Mouse (Mus musculus) MEL (cell line): ENCODE data around the gene Ganab. TPM values are rescaled to one million over a fixed set of nuclear protein-coding genes. Genes with fewer than 3 reads are reported as not detected.

Experiments
- DNase-seq: peaks from one replicate; pipeline ENCODE4 v3.0.0; 2011; ENCODE audit warnings: low read depth, low spot score
- H3K27ac ChIP-seq: 2 replicates; pipeline ENCODE4 v1.5.1; 2012; ENCODE audit warnings: low read depth, mild to moderate bottlenecking, control low read depth, low read length, moderate library complexity; ENCODE audit not compliant: control insufficient read depth
- H3K27me3 ChIP-seq, 2 experiments: fragments of 150-350 bp in 1 of 2; sonication (generic) in 1 of 2; 2 replicates each; pipeline ENCODE4 v1.6.1; 2012; ENCODE audit warnings: low read length in 2 of 2, mild to moderate bottlenecking in 2 of 2, improper control_type of control experiment in 1 of 2, moderate library complexity in 1 of 2; ENCODE audit not compliant: insufficient read depth in 2 of 2, control insufficient read depth in 1 of 2
- H3K36me3 ChIP-seq, 2 experiments: 2 replicates each; pipeline ENCODE4 v1.6.1; 2012 to 2014; ENCODE audit warnings: low read length in 2 of 2, improper control_type of control experiment in 1 of 2, inconsistent platforms in 1 of 2, mild to moderate bottlenecking in 1 of 2; ENCODE audit not compliant: insufficient read depth in 2 of 2, control insufficient read depth in 1 of 2
- H3K4me1 ChIP-seq, 2 experiments: fragments of 150-350 bp in 1 of 2; sonication (generic) in 1 of 2; 2 replicates each; pipeline ENCODE4 v1.6.1; 2012; ENCODE audit warnings: low read length in 2 of 2, improper control_type of control experiment in 1 of 2, mild to moderate bottlenecking in 1 of 2; ENCODE audit not compliant: insufficient read depth in 2 of 2, control insufficient read depth in 1 of 2
- H3K4me3 ChIP-seq, 2 experiments: fragments of 150-350 bp in 1 of 2; sonication (generic) in 1 of 2; 2 replicates each; pipeline ENCODE4 v1.5.1; 2012; ENCODE audit warnings: low read depth in 2 of 2, low read length in 2 of 2, mild to moderate bottlenecking in 2 of 2, moderate library complexity in 2 of 2, control low read depth in 1 of 2, improper control_type of control experiment in 1 of 2; ENCODE audit not compliant: control insufficient read depth in 1 of 2, insufficient read depth in 1 of 2
- H3K79me2 ChIP-seq: 2 replicates; pipeline ENCODE4 v1.6.1; 2012; ENCODE audit warnings: mild to moderate bottlenecking, low read length, moderate library complexity; ENCODE audit not compliant: control insufficient read depth, poor library complexity, insufficient read depth
- H3K9ac ChIP-seq: 2 replicates; pipeline ENCODE4 v1.6.1; 2012; ENCODE audit warnings: low read depth, mild to moderate bottlenecking, control low read depth, low read length, moderate library complexity; ENCODE audit not compliant: control insufficient read depth, poor library complexity, severe bottlenecking
- H3K9me3 ChIP-seq: fragments of 150-350 bp; sonication (generic); replicated peaks from 2 replicates; pipeline ENCODE4 v1.6.1; 2012; ENCODE audit warnings: mild to moderate bottlenecking, low read length, improper control_type of control experiment, moderate library complexity; ENCODE audit not compliant: insufficient read depth
- CHD1 ChIP-seq: IDR thresholded peaks from 2 replicates; pipeline ENCODE4 v1.6.1; 2012; ENCODE audit warnings: low read depth, mild to moderate bottlenecking, inconsistent platforms, low read length, improper control_type of control experiment
- CTCF ChIP-seq, 3 experiments: IDR thresholded peaks in 2 of 3; conservative IDR thresholded peaks in 1 of 3; 2 replicates each; pipeline ENCODE4 v1.5.1; 2011 to 2012; ENCODE audit warnings: low read length in 3 of 3, low read depth in 2 of 3, mild to moderate bottlenecking in 2 of 3, improper control_type of control experiment in 1 of 3, inconsistent platforms in 1 of 3, mixed read lengths in 1 of 3, moderate library complexity in 1 of 3; ENCODE audit not compliant: control insufficient read depth in 1 of 3, insufficient read depth in 1 of 3, poor library complexity in 1 of 3, severe bottlenecking in 1 of 3
- E2F4 ChIP-seq: IDR thresholded peaks from 2 replicates; pipeline ENCODE4 v1.6.1; 2011; ENCODE audit warnings: low read depth, low read length, improper control_type of control experiment, borderline replicate concordance
- ELF1 ChIP-seq: IDR thresholded peaks from 2 replicates; pipeline ENCODE4 v1.6.1; 2014; ENCODE audit warnings: low read depth, mild to moderate bottlenecking, inconsistent platforms, low read length, improper control_type of control experiment, moderate library complexity
- JUND ChIP-seq: IDR thresholded peaks from 2 replicates; pipeline ENCODE4 v1.6.1; 2011; ENCODE audit warnings: low read depth, mild to moderate bottlenecking, improper control_type of control experiment, low read length
- KAT2A ChIP-seq: conservative IDR thresholded peaks from 2 replicates; pipeline ENCODE4 v1.6.1; 2012; ENCODE audit warnings: low read depth, low read length, improper control_type of control experiment, inconsistent platforms
- MAFK ChIP-seq: IDR thresholded peaks from 2 replicates; pipeline ENCODE4 v1.6.1; 2011; ENCODE audit warnings: low read depth, mild to moderate bottlenecking, low read length, improper control_type of control experiment, borderline replicate concordance
- MAZ ChIP-seq: IDR thresholded peaks from 2 replicates; pipeline ENCODE4 v1.6.1; 2012; ENCODE audit warnings: low read depth, mild to moderate bottlenecking, inconsistent platforms, low read length, improper control_type of control experiment
- MXI1 ChIP-seq: IDR thresholded peaks from 2 replicates; pipeline ENCODE4 v1.6.1; 2011; ENCODE audit warnings: mild to moderate bottlenecking, low read depth, low read length, improper control_type of control experiment
- MYB ChIP-seq: IDR thresholded peaks from 2 replicates; pipeline ENCODE4 v1.6.1; 2011; ENCODE audit warnings: mild to moderate bottlenecking, low read depth, low read length, improper control_type of control experiment
- MYC ChIP-seq: IDR thresholded peaks from 2 replicates; pipeline ENCODE4 v1.6.1; 2011; ENCODE audit warnings: low read depth, mild to moderate bottlenecking, low read length, improper control_type of control experiment, moderate library complexity
- RCOR1 ChIP-seq: IDR thresholded peaks from 2 replicates; pipeline ENCODE4 v1.6.1; 2012; ENCODE audit warnings: low read depth, mild to moderate bottlenecking, inconsistent platforms, low read length, improper control_type of control experiment
- TAL1 ChIP-seq: IDR thresholded peaks from 2 replicates; pipeline ENCODE4 v1.6.1; 2012; ENCODE audit warnings: mild to moderate bottlenecking, inconsistent platforms, low read length, moderate library complexity, mixed read lengths
- USF1 ChIP-seq: IDR thresholded peaks from 2 replicates; pipeline ENCODE4 v1.6.1; 2014; ENCODE audit warnings: low read depth, mild to moderate bottlenecking, inconsistent platforms, low read length, improper control_type of control experiment, moderate library complexity
- USF2 ChIP-seq, 2 experiments: IDR thresholded peaks; 2 replicates each; pipeline ENCODE4 v1.6.1; 2011 to 2012; ENCODE audit warnings: improper control_type of control experiment in 2 of 2, low read length in 2 of 2, borderline replicate concordance in 1 of 2, inconsistent platforms in 1 of 2, low read depth in 1 of 2, mild to moderate bottlenecking in 1 of 2; ENCODE audit not compliant: insufficient read depth in 1 of 2
- ZC3H11A ChIP-seq: IDR thresholded peaks from 2 replicates; pipeline ENCODE4 v1.6.1; 2012; ENCODE audit warnings: low read depth, mild to moderate bottlenecking, inconsistent platforms, low read length, improper control_type of control experiment
- ZMIZ1 ChIP-seq: IDR thresholded peaks from 2 replicates; pipeline ENCODE4 v1.6.1; 2012; ENCODE audit warnings: low read depth, mild to moderate bottlenecking, inconsistent platforms, low read length, improper control_type of control experiment, moderate library complexity
- ZNF384 ChIP-seq: IDR thresholded peaks from 2 replicates; pipeline ENCODE4 v1.6.1; 2012; ENCODE audit warnings: low read depth, mild to moderate bottlenecking, inconsistent platforms, low read length, improper control_type of control experiment
- polyA plus RNA-seq, 2 experiments: library from polyadenylated mRNA; stranded (reverse) in 1 of 2; unstranded in 1 of 2; fragments of >175 nt in 1 of 2; fragments of >200 nt in 1 of 2; gene quantifications; 2 replicates each; pipeline versions ENCODE4 v1.2.1 to v1.2.4; 2012; ENCODE audit warnings: low replicate concordance in 2 of 2, low read depth in 1 of 2; ENCODE audit not compliant: insufficient read length in 2 of 2, insufficient read depth in 1 of 2, missing spikeins in 1 of 2
- total RNA-seq: library from RNA; depleted of rRNA; stranded (reverse); fragments of 300-350 nt; gene quantifications from 2 replicates; pipeline ENCODE4 v1.2.3, GENCODE M21; 2012

The Ganab gene
- total and polyA plus RNA-seq, 3 experiments: 122 to 123 TPM; not detected in 1

DNA sequence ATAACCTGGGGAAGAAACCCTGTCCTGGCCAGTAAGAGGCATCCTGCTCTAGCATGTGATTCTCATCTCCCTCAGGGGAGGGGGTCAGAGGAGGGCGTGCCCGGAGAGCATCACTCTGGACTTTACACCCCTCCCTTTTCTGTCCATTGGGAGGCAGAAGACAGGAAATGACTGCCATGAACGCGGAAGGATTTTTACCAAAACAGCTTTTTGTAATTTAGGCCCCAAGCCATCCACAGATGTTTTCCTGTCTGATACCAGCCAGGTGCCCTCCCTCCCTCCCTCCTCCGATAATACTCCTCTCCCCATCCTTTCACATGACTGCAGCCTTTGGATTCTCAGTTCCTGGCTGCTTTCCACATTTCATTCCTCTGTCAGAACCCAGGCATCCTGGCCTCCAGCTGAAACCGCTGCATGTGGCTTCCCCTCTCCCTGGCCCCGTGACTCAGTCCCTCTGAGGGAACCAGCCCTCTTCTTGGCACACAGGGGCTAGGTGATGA, 47.4 kb upstream of the Ganab start, which contains the start of gene Lrrn4cl:
Gene Lrrn4cl, plus strand, starts transcription at position 367 of the 500 bp plus-strand sequence.
- no peak for TF ChIP-seq E2F4
- TF ChIP-seq USF2 (IDR thresholded peaks at IDR 0.05; ENCODE audit: borderline replicate concordance in 1 of 2, insufficient read depth in 1 of 2, low read depth in 1 of 2, low read length in 2 of 2): no peak
- no peak for TF ChIP-seq MXI1
- no peak for TF ChIP-seq CTCF (IDR thresholded peaks at IDR 0.05 in 2 of 3, conservative IDR thresholded peaks at IDR 0.05 in 1 of 3; ENCODE audit: control insufficient read depth in 1 of 3, insufficient read depth in 1 of 3, low read depth in 2 of 3, low read length in 3 of 3, poor library complexity in 1 of 3, severe bottlenecking in 1 of 3)
- no peak for TF ChIP-seq USF1
- TF ChIP-seq KAT2A: no peak
- no peak for TF ChIP-seq MAZ
- TF ChIP-seq JUND: no peak
- TF ChIP-seq ZNF384: no peak
- no peak for TF ChIP-seq RCOR1
- no peak for TF ChIP-seq CHD1
- no peak for TF ChIP-seq ZMIZ1
- no peak for TF ChIP-seq MYB
- TF ChIP-seq, all 39 proteins: peak for 0
- Histone ChIP-seq H3K4me1 (no peaks in the 10 kb centered on the region), H3K27ac (no peak within 1 kb of the TSS), H3K4me3 (no peak within 1 kb of the TSS), H3K36me3 (no peaks in the 10 kb centered on the region; a peak in 2 of 4 replicates), H3K9ac (no peak within 1 kb of the TSS), H3K27me3 (no peaks in the 10 kb centered on the region), H3K9me3 (no peaks in the 10 kb centered on the region), H3K79me2 (no peaks in the 10 kb centered on the region)
- no peak for DNase-seq

GRCm38 (mm10) chr19:8851639-8852038, 46.2 kb upstream of the Ganab start:
- Histone ChIP-seq H3K79me2 (no peaks in the 10 kb centered on the region), H3K9ac (no peak overlapping the region)
- no peak for TF ChIP-seq MYC
- TF ChIP-seq ELF1: no peak
- TF ChIP-seq ZNF384: no peak
- TF ChIP-seq USF1: no peak
- no peak for TF ChIP-seq ZC3H11A
- no peak for TF ChIP-seq MAFK
- no peak for TF ChIP-seq MXI1
- TF ChIP-seq KAT2A: no peak
- TF ChIP-seq TAL1: no peak
- TF ChIP-seq E2F4: no peak

More at GRCm38 (mm10) chr19:8851639-8852038, 46.2 kb upstream of the Ganab start:
- no peaks in the 10 kb centered on the region for H3K4me1 ChIP-seq
- H3K4me3 ChIP-seq: no peak overlapping the region
- H3K9me3 ChIP-seq: no peaks in the 10 kb centered on the region
- H3K27me3 ChIP-seq: no peaks in the 10 kb centered on the region
- DNase-seq: no peak
- no peak overlapping the region for H3K27ac ChIP-seq
- no peaks in the 10 kb centered on the region; a peak in 1 of 4 replicates for H3K36me3 ChIP-seq
